Mouse (Mus musculus) limb, embryonic 15.5 days (tissue): Measurements from ENCODE around the gene Gm136. TPM values are rescaled to one million over a fixed set of nuclear protein-coding genes. Genes with fewer than 3 reads are reported as not detected.
"Not testable (repeated sequence)": the region's sequence is repeated elsewhere in the genome, so short reads cannot be mapped to it uniquely, and the experiment has no call there.

ENCODE experiments used
- ATAC-seq: fragments of 200-750 bp; cut with Nextera tagmentation; 2 replicates; pipeline ENCODE4 v1.8.0; 2017; ENCODE audit warnings: low read depth, moderate TSS enrichment; ENCODE audit not compliant: insufficient number of reproducible peaks, low FRiP score, low TSS enrichment
- H3K27ac ChIP-seq: fragments of 300-500 bp; sonication (generic); 2 replicates; pipeline ENCODE4 v1.5.1; 2015; ENCODE audit warnings: moderate library complexity, mild to moderate bottlenecking, inconsistent platforms
- H3K27me3 ChIP-seq: fragments of 300-500 bp; sonication (generic); 2 replicates; pipeline ENCODE4 v1.6.1; 2015; ENCODE audit warnings: inconsistent platforms
- H3K36me3 ChIP-seq: fragments of 300-500 bp; sonication (generic); 2 replicates; pipeline ENCODE4 v1.6.1; 2015; ENCODE audit warnings: inconsistent platforms
- H3K4me1 ChIP-seq: fragments of 300-500 bp; sonication (generic); 2 replicates; pipeline ENCODE4 v1.6.1; 2015; ENCODE audit warnings: inconsistent platforms
- H3K4me2 ChIP-seq: fragments of 300-500 bp; sonication (generic); 2 replicates; pipeline ENCODE4 v1.6.1; 2015; ENCODE audit warnings: mild to moderate bottlenecking, inconsistent platforms
- H3K4me3 ChIP-seq: fragments of 300-500 bp; sonication (generic); 2 replicates; pipeline ENCODE4 v1.5.1; 2015; ENCODE audit warnings: mild to moderate bottlenecking, inconsistent platforms
- H3K9ac ChIP-seq: fragments of 300-500 bp; sonication (generic); 2 replicates; pipeline ENCODE4 v1.6.1; 2015; ENCODE audit warnings: inconsistent platforms
- H3K9me3 ChIP-seq: fragments of 300-500 bp; sonication (generic); 2 replicates; pipeline ENCODE4 v1.6.1; 2016; ENCODE audit warnings: inconsistent platforms
- WGBS: fragments of 180-500 bp; shearing (Covaris S2); methylation state at CpG from one replicate; pipeline ENCODE4 v1.1.7; 2015; 5-methylcytosine and 5-hydroxymethylcytosine counted together
- polyA plus RNA-seq: library from polyadenylated mRNA; unstranded; fragments of >200 nt; fragmentation: Nextera tagmentation; extraction: Ambion mirVana; gene quantifications from 2 replicates; pipeline ENCODE4 v1.2.1, GENCODE M21; 2015

Gm136 gene
- polyA plus RNA-seq, 1 experiment from 2014 or later = not detected

DNA sequence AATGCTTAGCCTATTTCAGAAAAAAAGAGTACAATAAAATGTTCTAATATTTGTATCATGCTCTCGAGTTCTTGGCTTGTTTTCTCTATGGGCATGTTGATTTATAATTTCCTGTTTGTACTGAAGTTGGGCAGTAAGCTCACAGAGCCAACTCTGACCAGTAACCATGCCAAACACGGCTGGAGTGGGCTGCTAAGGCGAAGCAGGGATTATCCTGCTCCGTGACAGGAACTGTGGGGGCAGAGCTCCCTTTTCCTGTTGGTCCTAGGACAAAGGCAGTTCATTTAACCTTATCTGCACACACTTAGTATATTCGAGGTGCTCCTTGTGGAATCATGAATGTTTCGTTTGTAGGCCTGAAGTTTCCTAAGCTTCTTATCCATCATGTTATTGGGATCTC is 6.8 kb downstream of the Gm136 start:
- H3K9me3 ChIP-seq = no peaks in the 10 kb centered on the region
- WGBS = 48% methylated on average over 6 of the region's 6 CpGs
- no peaks in the 10 kb centered on the region for H3K27me3 ChIP-seq
- H3K36me3 ChIP-seq = no peaks in the 10 kb centered on the region
- no peak overlapping the region for H3K27ac ChIP-seq
- H3K4me2 ChIP-seq = no peak overlapping the region
- H3K9ac ChIP-seq = no peak overlapping the region
- H3K4me1 ChIP-seq = no peaks in the 10 kb centered on the region
- no peak for ATAC-seq
- H3K4me3 ChIP-seq = no peak overlapping the region

DNA sequence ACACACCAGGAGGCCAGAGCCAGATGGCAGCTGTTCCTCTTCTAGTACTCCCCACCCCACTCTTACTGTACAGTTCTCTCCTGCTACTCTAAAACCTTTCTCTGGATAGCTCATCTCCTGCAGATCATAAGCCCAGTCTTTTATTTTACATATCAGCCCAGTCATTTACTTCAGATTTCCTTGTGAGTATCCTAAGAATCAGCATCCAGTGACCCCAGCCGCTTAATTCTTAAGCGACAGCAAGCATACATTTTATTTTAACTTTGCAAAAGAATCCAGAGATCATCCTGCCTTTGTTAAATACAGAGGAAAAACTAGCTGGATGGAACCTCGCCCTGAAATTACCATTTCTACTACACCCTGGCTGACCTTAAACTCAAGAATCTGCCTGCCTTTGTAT is 21.6 kb downstream of the Gm136 start:
- no peak for ATAC-seq
- no peak overlapping the region for H3K4me3 ChIP-seq
- H3K27me3 ChIP-seq = peaks cover 5% of the 10 kb centered on the region
- no peak overlapping the region for H3K9ac ChIP-seq
- H3K36me3 ChIP-seq = no peaks in the 10 kb centered on the region
- H3K9me3 ChIP-seq = no peaks in the 10 kb centered on the region
- no peak overlapping the region for H3K27ac ChIP-seq
- peaks cover 6% of the 10 kb centered on the region; the same call in 1 of the 2 replicates for H3K4me1 ChIP-seq
- 77% methylated on average over 3 of the region's 3 CpGs for WGBS
- no peak overlapping the region for H3K4me2 ChIP-seq

DNA sequence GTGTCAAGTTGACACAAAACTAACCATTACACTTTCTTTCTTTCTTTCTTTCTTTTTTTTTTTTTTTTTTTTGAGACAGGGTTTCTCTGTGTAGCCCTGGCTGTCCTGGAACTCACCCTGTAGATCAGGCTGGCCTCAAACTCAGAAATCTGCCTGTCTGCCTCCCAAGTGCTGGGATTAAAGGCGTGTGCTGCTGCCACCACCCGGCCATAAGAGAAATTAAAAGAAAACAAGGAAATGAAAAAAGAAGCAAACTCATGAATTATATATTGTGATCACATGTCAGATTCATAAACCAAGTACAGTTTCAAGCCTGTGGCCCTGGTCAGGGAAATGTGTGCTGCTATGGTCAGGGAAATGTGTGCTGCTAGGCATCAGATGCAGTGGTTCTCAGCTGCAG is 22.6 kb downstream of the Gm136 start:
- not testable (repeated sequence) for H3K27me3 ChIP-seq, H3K27ac ChIP-seq, H3K9me3 ChIP-seq, H3K9ac ChIP-seq, H3K36me3 ChIP-seq, H3K4me3 ChIP-seq, H3K4me2 ChIP-seq, ATAC-seq, H3K4me1 ChIP-seq
- WGBS = 31% methylated on average over 2 of the region's 2 CpGs

DNA sequence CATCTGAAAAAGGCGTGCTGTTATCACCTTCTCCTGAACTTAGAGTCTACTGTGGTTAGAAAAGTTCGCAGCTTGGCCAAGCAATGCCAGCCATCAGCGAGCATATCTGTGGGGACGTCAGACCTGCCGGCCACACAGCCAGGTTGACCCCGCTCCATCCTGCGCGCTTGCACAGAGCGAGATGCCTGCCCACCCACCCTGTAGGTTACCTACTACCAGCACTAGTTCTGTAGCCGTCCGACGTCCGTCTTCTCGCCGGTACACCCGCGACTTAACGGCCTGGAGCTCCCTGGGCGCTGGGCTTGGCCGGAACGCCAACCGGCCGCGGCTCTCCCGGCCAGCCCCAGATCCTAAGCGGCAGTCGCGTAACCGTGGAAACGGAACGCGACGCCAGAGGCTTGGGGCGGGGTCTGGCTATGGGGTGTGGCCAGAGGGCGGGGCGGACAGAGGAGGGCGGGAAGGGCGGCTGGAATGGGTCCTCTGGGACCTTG is 26.2 kb downstream of the Gm136 start, which contains the start of gene Cfap206:
TSS of gene Cfap206 (minus strand) at position 356 of the 491 bp plus-strand sequence.
- ATAC-seq = 0 out of 2 replicates have a peak, but pooled peaks have one; percentile 69
- Histone ChIP-seq H3K36me3 (no peaks in the 10 kb centered on the region), H3K27ac (no peak within 1 kb of the TSS), H3K4me3 (peak within 1 kb of the TSS; percentile 50), H3K4me1 (peaks cover 6% of the 10 kb centered on the region; the same call in 1 of the 2 replicates), H3K9ac (no peak within 1 kb of the TSS), H3K27me3 (peaks cover 5% of the 10 kb centered on the region), H3K9me3 (no peaks in the 10 kb centered on the region), H3K4me2 (peak within 1 kb of the TSS; percentile 93)
- WGBS = 1% methylated on average over 38 of the region's 38 CpGs

DNA sequence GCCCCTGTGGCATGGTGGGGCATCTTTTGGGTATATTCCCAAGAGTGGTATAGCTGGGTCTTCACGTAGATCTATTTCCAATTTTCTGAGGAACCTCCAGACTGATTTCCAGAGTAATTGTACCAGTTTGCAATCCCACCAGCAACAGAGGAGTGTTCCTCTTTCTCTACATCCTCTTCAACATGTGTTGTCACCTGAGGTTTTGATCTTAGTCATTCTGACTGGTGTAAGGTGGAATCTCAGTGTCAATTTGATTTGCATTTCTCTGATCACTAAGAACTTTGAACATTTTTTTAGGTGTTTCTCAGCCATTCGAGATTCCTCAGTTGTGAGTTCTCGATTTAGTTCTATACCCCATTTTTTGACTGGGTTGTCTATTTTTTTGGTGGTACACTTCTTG is 30.4 kb downstream of the Gm136 start:
- H3K4me1 ChIP-seq, H3K27ac ChIP-seq, ATAC-seq, H3K27me3 ChIP-seq, H3K9ac ChIP-seq, H3K4me3 ChIP-seq, H3K9me3 ChIP-seq, H3K4me2 ChIP-seq, H3K36me3 ChIP-seq: not testable (repeated sequence)
- 85% methylated on average over 3 of the region's 3 CpGs for WGBS

DNA sequence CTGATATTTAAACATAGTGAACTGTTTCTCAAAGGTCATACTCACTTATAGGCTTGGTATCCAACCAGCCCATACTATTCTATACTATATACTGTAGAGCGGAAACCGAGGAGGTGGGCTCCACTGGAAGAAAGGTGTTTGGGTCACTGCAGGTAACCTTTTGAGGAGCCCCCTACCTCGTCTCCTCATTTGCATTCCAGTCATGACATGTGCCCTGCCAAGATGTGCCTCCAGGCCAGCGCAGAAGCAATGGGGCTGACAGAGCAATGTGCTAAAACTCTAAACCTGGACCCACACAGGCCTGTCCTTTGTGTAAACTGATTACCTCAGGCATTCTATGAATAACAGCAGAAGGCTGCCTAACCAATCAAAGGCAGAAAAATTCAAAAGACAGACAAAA is 31.8 kb downstream of the Gm136 start:
- Histone ChIP-seq H3K4me3 (no peak overlapping the region), H3K36me3 (no peaks in the 10 kb centered on the region), H3K27ac (no peak overlapping the region), H3K9ac (no peak overlapping the region), H3K9me3 (no peaks in the 10 kb centered on the region), H3K27me3 (no peaks in the 10 kb centered on the region), H3K4me2 (no peak overlapping the region), H3K4me1 (no peaks in the 10 kb centered on the region)
- 56% methylated on average over 4 of the region's 4 CpGs for WGBS
- ATAC-seq = no peak

DNA sequence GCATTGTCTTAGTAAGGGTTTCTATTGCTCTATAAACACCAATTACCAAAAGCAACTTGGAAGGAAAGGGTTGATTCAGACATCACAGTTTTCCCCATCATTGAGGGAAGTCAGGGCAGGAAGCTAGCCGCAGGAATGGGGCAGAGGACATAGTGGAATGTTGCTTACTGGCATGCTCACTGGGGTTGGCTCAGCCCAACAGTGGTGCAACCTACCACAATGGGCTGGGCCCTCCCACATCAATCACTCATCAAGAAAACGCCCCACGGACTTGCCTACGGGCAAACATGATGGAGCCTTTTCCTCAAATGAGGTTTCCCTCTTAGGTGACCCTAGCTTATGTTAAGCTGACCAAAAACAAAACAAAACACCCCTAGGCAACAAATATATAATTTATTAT is 32.9 kb downstream of the Gm136 start:
- WGBS = 67% methylated on average over 4 of the region's 4 CpGs
- ATAC-seq = no peak
- no peak overlapping the region for H3K4me3 ChIP-seq
- H3K36me3 ChIP-seq = no peaks in the 10 kb centered on the region
- H3K27me3 ChIP-seq = no peaks in the 10 kb centered on the region
- no peak overlapping the region for H3K9ac ChIP-seq
- no peak overlapping the region for H3K27ac ChIP-seq
- no peaks in the 10 kb centered on the region for H3K4me1 ChIP-seq
- H3K9me3 ChIP-seq = no peaks in the 10 kb centered on the region
- no peak overlapping the region for H3K4me2 ChIP-seq

DNA sequence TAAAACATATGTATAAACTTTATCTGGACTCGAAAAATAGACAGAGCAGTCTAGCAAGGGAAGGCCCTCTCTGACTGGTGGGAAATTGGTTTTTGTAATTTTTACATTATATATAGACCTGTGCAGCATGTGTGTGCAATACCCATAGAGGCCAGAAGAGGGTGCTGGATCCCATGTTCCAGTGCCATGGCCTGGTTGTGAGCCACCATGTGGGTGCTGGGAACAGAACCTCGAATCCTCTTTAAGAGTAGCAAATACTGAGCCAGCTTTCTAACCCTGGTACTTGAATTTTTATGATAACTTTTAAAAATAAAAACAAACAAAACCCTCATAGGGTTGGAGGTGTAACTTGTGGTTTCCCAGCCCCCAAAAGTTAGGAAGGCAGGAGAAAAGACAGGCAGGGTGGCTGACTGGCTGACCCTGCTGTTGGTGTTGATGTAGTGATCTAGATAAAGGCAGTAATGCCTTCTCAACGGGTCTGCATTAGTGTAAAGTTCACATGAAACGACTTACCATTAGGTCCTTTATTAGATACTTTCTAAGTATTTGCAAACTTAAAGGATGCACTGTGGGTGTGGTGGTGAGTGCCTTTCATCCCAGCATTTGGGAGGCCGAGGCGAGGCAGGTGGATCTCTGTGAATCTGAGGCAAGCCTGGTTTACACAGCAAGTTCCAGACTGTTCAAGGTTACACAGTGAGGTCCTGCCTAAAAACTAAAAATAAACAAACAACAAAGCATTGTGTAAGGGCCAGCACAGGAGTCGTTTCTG is 35.8 kb downstream of the Gm136 start:
- Histone ChIP-seq H3K9me3 (no peaks in the 10 kb centered on the region), H3K27me3 (no peaks in the 10 kb centered on the region), H3K4me2 (no peak overlapping the region), H3K4me1 (no peaks in the 10 kb centered on the region), H3K9ac (no peak overlapping the region), H3K27ac (no peak overlapping the region), H3K4me3 (no peak overlapping the region), H3K36me3 (no peaks in the 10 kb centered on the region)
- WGBS = 87% methylated on average over 7 of the region's 7 CpGs
- no peak for ATAC-seq

DNA sequence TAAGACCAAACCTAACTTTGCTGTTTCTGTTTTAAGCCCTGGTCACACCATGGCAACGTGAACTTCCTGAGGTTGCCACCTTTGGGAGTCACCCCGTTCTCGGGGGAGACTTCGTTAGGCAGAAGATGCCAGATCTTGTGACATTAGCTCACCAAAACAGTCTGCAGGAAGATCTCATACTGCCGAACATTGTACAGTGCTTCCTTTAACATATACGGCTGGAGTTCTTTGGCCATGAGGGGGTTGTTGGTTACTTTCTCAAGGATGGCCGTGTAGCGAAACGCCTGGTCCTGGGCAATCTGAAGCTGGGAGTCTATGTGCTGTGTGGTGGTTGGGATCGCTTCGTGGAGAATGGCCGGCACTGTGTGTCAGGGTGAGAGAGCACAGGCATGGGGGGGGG is 36.6 kb downstream of the Gm136 start:
- 97% methylated on average over 12 of the region's 12 CpGs for WGBS
- no peak overlapping the region for H3K4me3 ChIP-seq

DNA sequence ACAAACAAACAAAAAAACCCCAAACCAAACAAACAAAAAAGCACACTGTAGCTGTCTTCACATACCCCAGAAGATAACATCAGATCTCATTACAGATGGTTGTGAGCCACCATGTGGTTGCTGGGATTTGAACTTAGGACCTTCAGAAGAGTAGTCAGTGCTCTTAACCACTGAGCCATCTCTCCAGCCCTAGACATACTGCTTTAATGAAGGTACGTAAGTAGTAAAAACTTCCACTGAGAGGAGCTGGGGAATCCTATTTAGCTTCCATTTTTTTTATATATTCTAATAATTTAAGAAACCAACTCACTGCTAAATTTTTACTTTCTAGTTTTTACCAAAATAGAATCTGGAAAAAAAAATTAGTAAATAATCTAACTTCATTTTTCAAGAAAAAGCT is 41.0 kb downstream of the Gm136 start:
- Histone ChIP-seq H3K27ac (no peak overlapping the region), H3K4me3 (no peak overlapping the region), H3K36me3 (no peaks in the 10 kb centered on the region), H3K4me1 (no peaks in the 10 kb centered on the region), H3K4me2 (no peak overlapping the region), H3K27me3 (no peaks in the 10 kb centered on the region), H3K9ac (no peak overlapping the region), H3K9me3 (no peaks in the 10 kb centered on the region)
- WGBS = 93% methylated on average over 1 of the region's 1 CpGs
- no peak for ATAC-seq

More for the DNA sequence above, 36.6 kb downstream of the Gm136 start:
- Histone ChIP-seq H3K27me3 (no peaks in the 10 kb centered on the region), H3K27ac (no peak overlapping the region), H3K9me3 (no peaks in the 10 kb centered on the region), H3K4me2 (no peak overlapping the region), H3K9ac (no peak overlapping the region), H3K36me3 (no peaks in the 10 kb centered on the region), H3K4me1 (no peaks in the 10 kb centered on the region)
- ATAC-seq = no peak

DNA sequence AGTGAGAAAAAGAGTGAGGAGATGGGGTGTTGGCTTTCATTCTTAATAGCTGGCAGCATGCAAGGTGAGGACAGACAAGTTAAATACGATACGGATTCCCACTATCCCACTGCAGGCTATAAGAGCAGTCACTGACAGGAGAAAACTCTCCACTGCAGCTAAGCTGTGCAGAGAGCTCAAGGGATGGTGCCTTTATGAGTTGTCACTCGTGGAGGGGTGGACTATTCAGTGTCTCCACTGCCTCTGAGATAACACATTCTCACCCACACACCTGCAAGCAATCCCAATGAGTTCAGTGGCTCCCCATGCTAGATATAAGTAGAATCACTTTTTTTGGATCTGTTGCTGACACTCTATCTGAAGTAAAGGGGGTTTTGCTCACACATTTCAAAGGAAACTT is 47.9 kb downstream of the Gm136 start:
- H3K4me2 ChIP-seq = no peak overlapping the region
- H3K27me3 ChIP-seq = no peaks in the 10 kb centered on the region
- H3K4me1 ChIP-seq = no peaks in the 10 kb centered on the region
- H3K4me3 ChIP-seq = no peak overlapping the region
- no peak overlapping the region for H3K27ac ChIP-seq
- H3K9me3 ChIP-seq = no peaks in the 10 kb centered on the region
- 72% methylated on average over 3 of the region's 3 CpGs for WGBS
- no peak for ATAC-seq
- H3K9ac ChIP-seq = no peak overlapping the region
- H3K36me3 ChIP-seq = no peaks in the 10 kb centered on the region

DNA sequence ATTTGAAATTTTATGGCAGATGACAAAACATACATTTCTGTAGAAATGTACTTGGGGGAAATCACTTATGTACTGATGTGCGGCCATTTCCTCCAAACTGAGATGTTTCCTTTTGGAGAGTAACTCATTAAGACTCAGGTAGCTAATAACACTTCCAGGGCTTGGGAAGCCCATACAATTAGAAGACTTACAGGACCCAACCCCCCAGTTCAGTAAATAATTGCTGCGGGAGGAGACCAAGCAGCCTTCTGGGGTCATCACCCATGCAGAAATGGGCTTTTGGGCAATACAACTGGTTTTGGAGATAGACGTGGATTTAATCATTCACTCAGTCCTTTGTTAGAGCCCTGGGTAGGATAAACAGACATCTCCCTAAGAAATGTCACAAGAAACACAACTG is 48.8 kb downstream of the Gm136 start:
- Histone ChIP-seq H3K27me3 (no peaks in the 10 kb centered on the region), H3K4me1 (no peaks in the 10 kb centered on the region), H3K36me3 (no peaks in the 10 kb centered on the region), H3K4me2 (no peak overlapping the region), H3K4me3 (no peak overlapping the region), H3K9ac (no peak overlapping the region), H3K9me3 (no peaks in the 10 kb centered on the region), H3K27ac (no peak overlapping the region)
- no peak for ATAC-seq
- WGBS = 77% methylated on average over 3 of the region's 3 CpGs
